Mouse (Mus musculus) thymus, postnatal 25 days (tissue): ENCODE data around the gene Clmp.
"Not testable (repeated sequence)": the region's sequence is repeated elsewhere in the genome, so short reads cannot be mapped to it uniquely, and the experiment has no call there.

Experiments
- DNase-seq: peaks from one replicate; pipeline ENCODE4 v3.0.0; 2022

Clmp gene

GRCm38 (mm10) chr9:40780892-40781725 is 95.3 kb downstream of the Clmp start:
- no peak for DNase-seq

- peak; percentile 41 for DNase-seq
Observed at GRCm38 (mm10) chr9:40781726-40782581, 96.2 kb downstream of the Clmp start.

- DNase-seq = peak; percentile 68
Observed at GRCm38 (mm10) chr9:40783641-40784373, 98.0 kb downstream of the Clmp start.

GRCm38 (mm10) chr9:40784374-40784967 is 98.7 kb downstream of the Clmp start:
- no peak for DNase-seq

- no peak for DNase-seq
Observed at GRCm38 (mm10) chr9:40785452-40785851, 99.7 kb downstream of the Clmp start.

- DNase-seq = not testable (repeated sequence)
Observed at GRCm38 (mm10) chr9:40786820-40787219, 101.1 kb downstream of the Clmp start.

- DNase-seq = no peak
Observed at GRCm38 (mm10) chr9:40791864-40792633, 106.3 kb downstream of the Clmp start.

GRCm38 (mm10) chr9:40793581-40793980 is 107.8 kb downstream of the Clmp start:
- DNase-seq = no peak

- DNase-seq = no peak
Observed at GRCm38 (mm10) chr9:40794251-40794650, 108.5 kb downstream of the Clmp start.

GRCm38 (mm10) chr9:40794926-40795325 is 109.2 kb downstream of the Clmp start:
- no peak for DNase-seq

GRCm38 (mm10) chr9:40795562-40795961 is 109.8 kb downstream of the Clmp start:
- no peak for DNase-seq

GRCm38 (mm10) chr9:40796054-40796453 is 110.3 kb downstream of the Clmp start:
- no peak for DNase-seq

GRCm38 (mm10) chr9:40798247-40798960 is 112.6 kb downstream of the Clmp start:
- DNase-seq = no peak

- DNase-seq = peak; percentile 32
Observed at GRCm38 (mm10) chr9:40799112-40799511, 113.3 kb downstream of the Clmp start.

- DNase-seq = peak; percentile 63
Observed at GRCm38 (mm10) chr9:40799837-40800501, 114.2 kb downstream of the Clmp start.

GRCm38 (mm10) chr9:40800675-40801612 is 115.2 kb downstream of the Clmp start, which contains the start of gene Hspa8:
Hspa8 (plus strand) TSS chr9:40800984.
- peak; percentile 100 for DNase-seq

GRCm38 (mm10) chr9:40801614-40802532 is 116.1 kb downstream of the Clmp start:
- not testable (repeated sequence) for DNase-seq

- DNase-seq = not testable (repeated sequence)
Observed at GRCm38 (mm10) chr9:40802533-40802875, 116.7 kb downstream of the Clmp start.
